Mouse (Mus musculus): ENCODE measurements at regions not wholly inside any gene's neighbourhood (a gene's known extent, or its start where the extent isn't known, plus 50 kb on each side); places are given as distances from the start of the nearest gene placed in this dataset.

- ATAC-seq: no peak
These were observed 684.9 kb upstream of the Adgrl4 start for GRCm38 (mm10) chr3:150752787-150753186.

DNA sequence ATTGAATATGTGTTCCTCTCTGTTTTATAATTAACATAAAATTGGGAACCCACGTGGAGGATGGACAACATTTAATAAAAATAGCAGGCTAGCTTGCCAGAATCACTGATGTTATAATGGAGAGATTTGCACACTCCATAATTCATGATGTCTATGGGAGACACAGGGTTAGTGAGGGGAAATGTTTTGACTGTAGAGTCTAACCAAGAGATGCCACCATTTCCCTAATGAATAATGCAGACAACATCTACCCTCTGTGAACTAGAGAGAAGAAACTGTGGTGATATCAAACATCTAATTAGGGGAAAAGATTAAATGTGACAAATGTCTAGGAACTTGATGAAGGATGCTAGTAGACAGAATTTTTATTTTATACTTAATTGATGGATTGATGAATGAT is 677.8 kb upstream of the Adgrl4 start:
- no peak for ATAC-seq

- no peak for ATAC-seq
These were observed 653.1 kb upstream of the Adgrl4 start for GRCm38 (mm10) chr3:150784576-150784975.

DNA sequence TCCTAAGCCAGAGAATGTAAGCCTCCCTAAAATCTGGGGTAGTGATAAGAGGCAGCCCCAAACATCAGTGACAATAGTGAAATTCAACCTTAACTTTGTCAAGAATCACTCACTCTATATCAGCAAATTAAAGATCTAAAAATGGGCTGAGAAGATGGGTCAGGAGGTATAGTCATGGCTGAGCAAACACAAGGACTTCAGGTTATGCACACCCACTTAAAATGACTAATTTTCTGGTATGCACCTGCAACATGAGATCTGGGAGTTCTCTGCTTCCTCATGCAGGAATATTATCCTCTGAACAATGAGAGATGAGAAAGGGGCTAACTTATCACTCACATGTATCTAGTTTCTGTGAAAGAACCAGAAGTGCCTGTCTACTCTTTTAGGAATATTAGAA is 619.9 kb upstream of the Adgrl4 start:
- no peak for ATAC-seq

- no peak for ATAC-seq
These were observed 618.3 kb upstream of the Adgrl4 start for GRCm38 (mm10) chr3:150819369-150819768.

DNA sequence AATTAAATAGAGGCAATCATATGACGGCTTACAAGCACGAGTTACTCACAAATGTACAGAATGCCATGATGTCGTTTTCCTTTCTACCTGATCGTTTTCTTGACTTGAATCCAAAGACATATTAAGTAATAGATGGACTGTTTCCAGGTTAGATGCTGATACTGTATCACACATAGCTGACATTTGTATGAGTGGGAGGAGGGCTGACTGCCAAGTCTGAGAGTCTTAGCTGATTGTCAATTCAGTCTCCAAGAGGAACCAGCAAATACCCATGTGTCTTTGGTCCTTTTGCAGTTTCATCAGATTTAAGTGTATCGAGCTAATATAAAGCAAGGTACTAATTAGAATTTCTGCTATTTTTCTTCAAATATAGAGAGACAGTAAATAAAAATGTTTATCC is 617.6 kb upstream of the Adgrl4 start:
- ATAC-seq: no peak

GRCm38 (mm10) chr3:150846029-150846428 is 591.7 kb upstream of the Adgrl4 start:
- no peak for ATAC-seq

- no peak for ATAC-seq
These were observed 585.6 kb upstream of the Adgrl4 start for GRCm38 (mm10) chr3:150852107-150852506.

DNA sequence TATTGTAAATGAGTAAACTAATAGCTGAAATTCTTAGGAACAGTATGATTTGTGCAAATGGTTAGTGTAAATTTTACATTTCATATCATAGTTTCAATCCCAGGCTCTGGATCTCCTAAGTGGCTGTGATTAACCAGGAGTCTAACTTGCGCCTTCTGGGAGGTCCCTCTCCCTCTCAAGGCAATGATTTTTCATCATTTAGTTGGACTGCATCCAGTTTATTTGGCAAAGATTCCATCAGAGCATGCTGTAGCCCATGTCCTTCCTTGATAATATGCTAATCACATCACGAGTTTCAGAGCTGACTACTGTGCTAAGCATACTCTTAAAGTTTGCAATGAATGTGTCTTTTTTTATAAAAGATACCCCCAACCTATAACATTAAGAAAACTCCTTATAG is 541.0 kb upstream of the Adgrl4 start:
- no peak for ATAC-seq

- no peak for ATAC-seq
These were observed 527.6 kb upstream of the Adgrl4 start for GRCm38 (mm10) chr3:150910091-150910490.

DNA sequence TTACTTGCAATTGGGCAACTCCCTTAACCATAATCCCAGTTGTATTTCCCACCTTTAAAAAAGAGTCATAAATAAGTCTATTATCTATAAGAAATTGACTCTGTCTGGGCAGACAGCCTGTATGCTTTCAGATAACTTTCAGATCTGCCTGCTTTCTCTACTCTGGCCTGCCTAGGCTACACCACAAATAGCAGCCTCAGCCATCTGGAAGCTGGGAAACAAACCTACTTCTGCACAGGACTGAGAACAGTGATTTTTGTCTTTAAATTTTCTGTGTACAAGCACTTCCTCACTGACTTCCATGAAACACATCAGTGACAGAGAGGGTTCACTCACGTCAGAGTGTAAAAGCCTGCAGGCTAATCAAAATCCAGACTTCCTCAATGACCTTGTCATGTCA is 482.8 kb upstream of the Adgrl4 start:
- ATAC-seq: no peak

- ATAC-seq: no peak
These were observed 438.0 kb upstream of the Adgrl4 start for GRCm38 (mm10) chr3:150999652-151000051.

- no peak for ATAC-seq
These were observed 437.5 kb upstream of the Adgrl4 start for GRCm38 (mm10) chr3:151000217-151000616.

- ATAC-seq: no peak
These were observed 435.7 kb upstream of the Adgrl4 start for GRCm38 (mm10) chr3:151001881-151002412.

- ATAC-seq: no peak
These were observed 434.2 kb upstream of the Adgrl4 start for GRCm38 (mm10) chr3:151003524-151003923.

DNA sequence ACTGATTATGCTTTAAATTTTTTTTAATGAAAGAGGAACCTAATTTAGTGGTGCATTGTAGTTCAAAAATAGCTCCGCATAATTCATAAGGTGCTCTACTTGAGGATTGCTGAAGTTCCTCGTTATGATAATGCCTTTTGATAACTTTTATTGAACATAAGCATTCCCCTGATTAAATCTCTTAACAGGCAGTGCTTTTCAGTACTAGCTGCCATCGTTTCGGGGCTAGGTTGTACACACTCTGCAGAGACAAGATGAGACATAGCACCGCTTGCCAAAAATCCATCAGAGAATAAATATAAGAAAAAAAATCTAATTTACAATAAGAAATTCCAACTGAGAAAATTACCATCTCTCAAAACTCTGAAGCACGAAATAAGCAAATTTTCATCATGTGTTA is 433.7 kb upstream of the Adgrl4 start:
- no peak for ATAC-seq

GRCm38 (mm10) chr3:151020014-151020413 is 417.7 kb upstream of the Adgrl4 start:
- ATAC-seq: no peak

DNA sequence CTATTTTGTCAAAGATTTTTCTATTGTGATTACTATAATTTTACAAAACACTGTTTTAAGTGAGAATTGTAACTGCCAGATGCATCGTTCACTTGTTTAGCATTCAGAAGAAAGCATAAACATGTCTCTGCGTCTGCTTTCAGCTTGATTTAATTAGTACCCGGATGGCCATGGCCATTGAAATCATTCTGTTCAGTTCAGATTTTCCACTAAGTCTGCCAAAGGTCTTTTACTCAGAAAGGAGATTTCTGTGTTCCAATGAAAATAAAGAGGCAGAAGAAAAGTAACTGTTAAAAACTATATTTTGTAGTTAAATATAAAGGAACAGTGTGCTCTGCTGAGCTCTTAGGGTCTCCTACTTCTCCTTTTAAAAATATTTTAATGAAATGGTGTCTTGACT is 380.2 kb upstream of the Adgrl4 start:
- ATAC-seq: no peak

- ATAC-seq: no peak
These were observed 365.4 kb upstream of the Adgrl4 start for GRCm38 (mm10) chr3:151072322-151072721.

DNA sequence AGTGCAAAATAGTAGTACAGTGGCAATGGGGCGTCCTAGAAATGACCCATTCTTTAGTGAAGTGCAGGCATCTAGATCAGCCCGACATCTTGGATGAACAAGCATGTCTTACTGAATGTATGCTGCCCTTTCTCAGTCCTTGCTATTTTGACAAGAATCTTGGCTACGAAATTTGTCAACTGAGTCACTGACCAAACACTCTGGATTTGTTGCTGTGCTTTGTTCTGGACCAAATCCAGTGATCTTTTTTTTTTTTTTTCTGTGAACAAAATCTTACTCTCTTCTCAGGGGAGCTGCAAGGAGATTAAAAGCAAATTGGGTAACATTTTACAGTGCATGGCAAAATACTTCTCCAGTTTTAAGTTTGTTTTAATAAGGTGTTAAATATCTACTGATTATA is 320.9 kb upstream of the Adgrl4 start:
- no peak for ATAC-seq

DNA sequence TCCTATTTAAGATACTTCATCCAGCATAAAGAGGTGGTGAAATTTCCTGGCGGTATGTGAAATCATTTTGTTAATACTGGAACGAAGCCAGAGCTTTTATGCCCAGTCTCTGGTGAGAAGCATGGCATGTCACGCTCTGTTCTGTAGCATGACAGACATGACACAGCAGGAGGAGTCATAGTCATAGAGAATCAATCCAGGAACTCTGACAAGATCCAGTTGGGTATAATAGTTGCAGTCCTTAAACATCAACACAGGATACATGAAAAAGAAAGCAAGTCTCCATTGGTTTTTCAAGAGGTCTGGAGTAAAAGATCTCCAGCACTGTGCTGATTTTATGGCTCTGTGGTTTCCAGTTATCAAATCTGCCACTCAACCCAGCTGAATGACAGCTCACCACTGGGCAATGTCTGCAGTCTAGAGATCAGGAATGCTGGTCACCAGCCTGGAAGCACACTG is 320.1 kb upstream of the Adgrl4 start:
- ATAC-seq: no peak

GRCm38 (mm10) chr3:151124131-151124530 is 313.6 kb upstream of the Adgrl4 start:
- no peak for ATAC-seq

DNA sequence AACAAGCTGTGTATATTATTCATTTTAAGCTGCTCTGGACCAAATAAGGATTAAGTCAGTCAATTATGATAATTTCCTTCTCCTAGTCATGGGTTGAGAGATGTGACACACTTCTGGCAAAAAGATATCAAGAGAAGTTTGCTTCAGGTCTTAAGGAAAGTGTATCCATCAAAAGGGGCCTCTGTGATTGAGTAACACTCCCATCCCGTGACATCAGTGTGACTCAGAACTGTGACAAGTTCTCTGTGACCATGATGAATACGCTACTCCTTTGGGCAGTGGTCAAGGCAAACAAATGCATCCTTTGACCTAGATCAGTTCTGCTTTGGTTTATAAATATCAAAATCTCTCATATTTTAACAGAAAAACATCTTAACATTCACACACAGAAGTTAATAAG is 290.8 kb upstream of the Adgrl4 start:
- ATAC-seq: no peak

DNA sequence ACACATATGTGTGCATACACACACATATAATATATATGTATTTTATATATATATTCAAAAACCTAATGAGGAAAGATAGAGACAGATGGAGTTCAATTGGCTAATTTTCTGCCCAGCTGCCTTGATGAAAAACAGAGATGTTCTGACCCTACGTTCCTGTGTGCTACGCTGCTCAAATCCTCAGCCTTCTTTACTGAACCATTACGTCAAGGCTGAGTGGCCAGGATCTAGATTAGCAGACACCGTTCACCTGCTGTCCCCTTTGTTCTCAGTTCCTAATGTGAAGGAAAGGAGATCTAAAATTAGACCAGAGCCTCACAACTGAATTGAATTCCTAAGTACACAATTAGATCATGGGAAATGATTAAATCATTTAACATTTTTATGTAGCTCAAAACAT is 284.3 kb upstream of the Adgrl4 start:
- ATAC-seq: no peak

- no peak for ATAC-seq
These were observed 277.2 kb upstream of the Adgrl4 start for GRCm38 (mm10) chr3:151160516-151160915.

- ATAC-seq: no peak
These were observed 255.6 kb upstream of the Adgrl4 start for GRCm38 (mm10) chr3:151182132-151182531.
